Mouse (Mus musculus): Measurements from ENCODE around the gene Dnajb1. TPM values are rescaled to one million over a fixed set of nuclear protein-coding genes. Genes with fewer than 3 reads are reported as not detected.
"Not testable (repeated sequence)": the region's sequence is repeated elsewhere in the genome, so short reads cannot be mapped to it uniquely, and the experiment has no call there.

The Dnajb1 gene
- polyA plus RNA-seq, 1 experiment from 2014 or later, result 31.6 TPM

DNA sequence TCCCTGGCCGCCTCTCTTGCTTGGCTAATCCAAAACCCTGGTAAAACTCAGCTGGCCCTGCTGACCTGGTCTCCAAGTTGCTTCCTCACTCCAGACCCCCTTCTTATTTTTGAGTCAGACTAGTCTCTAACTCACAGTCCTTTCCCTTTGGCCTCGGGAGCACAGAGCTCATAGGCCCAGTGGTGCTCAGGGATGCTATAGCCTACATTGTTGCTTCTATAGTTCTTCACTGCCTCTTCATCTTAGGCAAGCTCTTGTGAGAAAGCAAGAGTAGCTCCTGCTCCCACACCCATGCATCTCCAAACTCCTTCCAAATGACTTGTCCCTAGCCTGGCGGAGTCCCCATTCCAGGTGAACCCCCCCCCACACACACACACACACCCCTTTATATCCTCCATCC is 40.3 kb upstream of the Dnajb1 start:
- H3K4me1 ChIP-seq (ENCODE audit: insufficient read depth), result peaks cover 24% of the 10 kb centered on the region
- no peaks in the 10 kb centered on the region for H3K27me3 ChIP-seq (ENCODE audit: insufficient read depth, low read length)
- H3K9ac ChIP-seq (replicated peaks), result peak overlapping the region; percentile 85
- ATAC-seq, result no peak
- TF ChIP-seq EP300 (IDR thresholded peaks at IDR 0.05; ENCODE audit: low read depth), result no peak
- TF ChIP-seq CTCF (IDR thresholded peaks at IDR 0.05; ENCODE audit: low read depth), result no peak
- no peak overlapping the region for H3K27ac ChIP-seq (ENCODE audit: low read depth)
- peak overlapping the region; percentile 82 for H3K4me3 ChIP-seq (ENCODE audit: low read depth, low read length)
- H3K36me3 ChIP-seq (replicated peaks; ENCODE audit: insufficient read depth, low read length), result peaks cover 14% of the 10 kb centered on the region
- peak; percentile 12 for DNase-seq
- 59% methylated on average over 3 of the region's 3 CpGs for WGBS (ENCODE audit: insufficient replicate concordance)
- no peaks in the 10 kb centered on the region for H3K9me3 ChIP-seq (ENCODE audit: low read length)
- H3K4me2 ChIP-seq (ENCODE audit: low read depth, low read length), result peak overlapping the region; percentile 78

DNA sequence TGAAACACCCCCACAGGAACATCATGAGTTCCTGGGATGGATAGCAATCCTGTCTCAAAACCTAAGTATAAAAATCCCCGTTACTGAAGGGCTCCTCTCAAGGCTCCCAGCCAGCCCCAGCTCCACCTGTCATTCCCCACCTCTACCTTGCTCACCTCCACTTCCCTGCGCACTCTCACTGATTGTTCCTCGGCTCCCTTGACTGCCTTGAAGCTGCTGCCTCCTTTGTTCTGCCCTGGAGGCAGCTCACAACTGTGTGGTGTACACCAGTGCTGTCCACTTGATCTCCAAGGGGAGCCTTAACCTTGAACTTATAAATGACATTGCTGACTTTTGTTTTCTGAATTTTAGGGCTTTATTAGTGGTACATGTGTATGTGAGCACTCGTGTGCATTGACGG is 39.9 kb upstream of the Dnajb1 start:
- Histone ChIP-seq H3K36me3 (replicated peaks; ENCODE audit: insufficient read depth, low read length) (peaks cover 17% of the 10 kb centered on the region), H3K4me1 (ENCODE audit: insufficient read depth) (peaks cover 21% of the 10 kb centered on the region), H3K4me3 (ENCODE audit: low read depth, low read length) (no peak overlapping the region), H3K4me2 (ENCODE audit: low read depth, low read length) (peak overlapping the region; percentile 78; the same call in 1 of the 2 replicates), H3K27me3 (ENCODE audit: insufficient read depth, low read length) (no peaks in the 10 kb centered on the region), H3K9me3 (ENCODE audit: low read length) (no peaks in the 10 kb centered on the region), H3K27ac (ENCODE audit: low read depth) (no peak overlapping the region), H3K9ac (replicated peaks) (no peak overlapping the region)
- no peak for DNase-seq
- TF ChIP-seq CTCF (IDR thresholded peaks at IDR 0.05; ENCODE audit: low read depth), result no peak
- TF ChIP-seq EP300 (IDR thresholded peaks at IDR 0.05; ENCODE audit: low read depth), result no peak
- no peak for ATAC-seq
- 73% methylated on average over 5 of the region's 5 CpGs for WGBS (ENCODE audit: insufficient replicate concordance)

DNA sequence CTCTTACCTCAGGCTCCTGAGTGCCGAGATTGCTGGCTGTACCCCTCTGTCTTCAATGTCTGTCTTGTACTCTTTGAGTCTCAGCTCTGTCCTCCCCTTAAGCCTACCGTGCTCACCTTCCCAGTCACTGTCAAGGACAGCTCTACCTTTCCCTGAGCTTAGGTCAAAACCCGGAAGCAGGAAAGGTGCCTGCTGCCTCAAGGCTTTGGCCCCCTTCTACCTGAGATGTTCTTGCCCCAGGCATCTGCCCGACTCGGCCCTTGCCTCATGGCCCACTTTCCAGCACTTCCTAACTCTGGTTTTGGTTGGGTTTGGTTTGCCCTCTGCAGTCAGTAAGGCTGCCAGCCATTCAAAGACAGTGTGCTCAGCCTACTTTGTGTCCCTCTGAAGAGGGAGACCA is 39.2 kb upstream of the Dnajb1 start:
- ATAC-seq, result no peak
- Histone ChIP-seq H3K27me3 (ENCODE audit: insufficient read depth, low read length) (no peaks in the 10 kb centered on the region), H3K4me3 (ENCODE audit: low read depth, low read length) (no peak overlapping the region), H3K9ac (replicated peaks) (no peak overlapping the region), H3K4me2 (ENCODE audit: low read depth, low read length) (no peak overlapping the region), H3K36me3 (replicated peaks; ENCODE audit: insufficient read depth, low read length) (peaks cover 23% of the 10 kb centered on the region), H3K27ac (ENCODE audit: low read depth) (no peak overlapping the region), H3K9me3 (ENCODE audit: low read length) (no peaks in the 10 kb centered on the region), H3K4me1 (ENCODE audit: insufficient read depth) (peaks cover 21% of the 10 kb centered on the region)
- WGBS (ENCODE audit: insufficient replicate concordance), result 80% methylated on average over 5 of the region's 5 CpGs
- TF ChIP-seq EP300 (IDR thresholded peaks at IDR 0.05; ENCODE audit: low read depth) (no peak), CTCF (IDR thresholded peaks at IDR 0.05; ENCODE audit: low read depth) (no peak)
- DNase-seq, result no peak

DNA sequence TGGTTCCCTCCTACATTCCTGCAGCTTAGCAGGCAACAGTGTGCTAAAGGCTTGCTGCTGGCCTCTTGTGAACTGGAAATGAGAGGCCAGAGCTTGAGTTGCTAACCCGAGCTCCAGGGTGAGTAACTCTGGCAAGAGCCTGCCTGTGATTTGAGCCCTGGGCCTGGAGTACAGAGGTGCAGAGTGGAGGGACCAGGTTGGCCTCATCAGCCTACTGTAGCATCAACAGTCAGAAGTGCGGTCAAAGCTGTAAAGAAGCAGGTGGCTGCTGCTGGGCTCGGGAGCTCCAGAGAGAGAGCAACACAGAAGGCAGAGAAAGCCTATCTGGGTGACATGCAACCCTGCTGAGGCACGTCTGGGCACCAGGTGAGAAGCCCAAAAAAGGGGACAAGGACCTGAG is 38.8 kb upstream of the Dnajb1 start:
- TF ChIP-seq CTCF (IDR thresholded peaks at IDR 0.05; ENCODE audit: low read depth) (no peak), EP300 (IDR thresholded peaks at IDR 0.05; ENCODE audit: low read depth) (no peak)
- DNase-seq, result no peak
- 75% methylated on average over 4 of the region's 4 CpGs for WGBS (ENCODE audit: insufficient replicate concordance)
- Histone ChIP-seq H3K27me3 (ENCODE audit: insufficient read depth, low read length) (no peaks in the 10 kb centered on the region), H3K4me3 (ENCODE audit: low read depth, low read length) (no peak overlapping the region), H3K36me3 (replicated peaks; ENCODE audit: insufficient read depth, low read length) (peaks cover 24% of the 10 kb centered on the region), H3K27ac (ENCODE audit: low read depth) (no peak overlapping the region), H3K4me2 (ENCODE audit: low read depth, low read length) (no peak overlapping the region), H3K9me3 (ENCODE audit: low read length) (no peaks in the 10 kb centered on the region), H3K9ac (replicated peaks) (no peak overlapping the region), H3K4me1 (ENCODE audit: insufficient read depth) (peaks cover 23% of the 10 kb centered on the region)
- no peak for ATAC-seq

DNA sequence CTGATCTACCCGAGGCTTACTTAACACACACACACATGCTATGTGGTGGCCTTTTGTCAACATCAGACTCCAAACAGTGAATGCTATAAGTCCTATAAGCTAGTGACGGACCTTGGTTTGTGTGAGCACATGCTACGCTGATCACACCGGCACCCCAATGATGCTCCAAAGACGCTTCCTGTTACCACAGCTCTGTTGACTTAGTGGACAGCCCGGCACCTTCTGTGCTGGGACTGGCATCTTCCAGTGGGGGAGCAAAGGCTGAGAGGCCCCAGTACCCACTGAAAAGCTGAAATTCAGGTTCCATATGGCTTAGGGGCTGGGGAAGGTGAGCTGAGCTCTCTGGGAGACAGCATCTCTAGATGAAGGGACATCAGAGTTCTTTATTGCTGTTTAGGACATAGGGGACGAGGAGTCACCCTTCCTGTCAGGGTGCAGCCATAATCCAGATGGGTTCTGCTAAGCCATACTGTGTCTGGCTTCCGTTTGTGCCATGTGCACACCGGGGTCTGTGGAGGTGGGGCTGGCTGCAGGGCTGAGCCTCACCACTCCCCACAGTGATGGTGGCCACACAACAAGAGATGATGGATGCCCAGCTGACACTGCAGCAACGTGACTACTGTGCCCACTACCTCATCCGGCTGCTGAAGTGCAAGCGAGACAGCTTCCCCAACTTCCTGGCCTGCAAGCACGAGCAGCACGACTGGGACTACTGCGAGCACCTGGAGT is 37.6 kb upstream of the Dnajb1 start:
- 79% methylated on average over 14 of the region's 15 CpGs for WGBS (ENCODE audit: insufficient replicate concordance)

DNA sequence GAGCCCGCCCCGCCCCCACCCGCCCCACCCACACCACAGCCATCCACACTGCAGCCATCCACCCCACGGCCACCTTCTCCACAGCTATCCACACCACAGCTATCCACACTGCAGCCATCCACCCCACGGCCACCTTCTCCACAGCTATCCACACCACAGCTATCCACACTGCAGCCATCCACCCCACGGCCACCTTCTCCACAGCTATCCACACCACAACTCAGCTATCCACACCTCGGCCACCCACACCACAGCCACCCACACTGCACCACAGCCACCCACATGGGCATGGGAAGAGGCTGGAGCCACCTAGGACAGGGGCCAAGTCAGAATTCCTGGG is 37.0 kb upstream of the Dnajb1 start:
- H3K4me1 ChIP-seq (ENCODE audit: insufficient read depth), result peaks cover 18% of the 10 kb centered on the region
- H3K9ac ChIP-seq (replicated peaks); H3K9me3 ChIP-seq (ENCODE audit: low read length); ATAC-seq; H3K4me3 ChIP-seq (ENCODE audit: low read depth, low read length); H3K27ac ChIP-seq (ENCODE audit: low read depth); H3K4me2 ChIP-seq (ENCODE audit: low read depth, low read length); H3K27me3 ChIP-seq (ENCODE audit: insufficient read depth, low read length): not testable (repeated sequence)
- DNase-seq, result peak; percentile 11
- WGBS (ENCODE audit: insufficient replicate concordance), result 95% methylated on average over 7 of the region's 7 CpGs
- peaks cover 24% of the 10 kb centered on the region for H3K36me3 ChIP-seq (replicated peaks; ENCODE audit: insufficient read depth, low read length)

More for the DNA sequence above, 37.6 kb upstream of the Dnajb1 start:
- TF ChIP-seq EP300 (IDR thresholded peaks at IDR 0.05; ENCODE audit: low read depth), result no peak
- no peak for TF ChIP-seq CTCF (IDR thresholded peaks at IDR 0.05; ENCODE audit: low read depth)
- Histone ChIP-seq H3K9ac (replicated peaks) (no peak overlapping the region), H3K4me3 (ENCODE audit: low read depth, low read length) (no peak overlapping the region), H3K4me2 (ENCODE audit: low read depth, low read length) (no peak overlapping the region), H3K27me3 (ENCODE audit: insufficient read depth, low read length) (no peaks in the 10 kb centered on the region), H3K36me3 (replicated peaks; ENCODE audit: insufficient read depth, low read length) (peaks cover 24% of the 10 kb centered on the region), H3K4me1 (ENCODE audit: insufficient read depth) (peaks cover 23% of the 10 kb centered on the region), H3K9me3 (ENCODE audit: low read length) (no peaks in the 10 kb centered on the region), H3K27ac (ENCODE audit: low read depth) (no peak overlapping the region)
- ATAC-seq (no peak), DNase-seq (peak; percentile 14)
